Mouse (Mus musculus) lung, embryonic 14.5 days (tissue): Measurements from ENCODE around the gene Tesk2. TPM values are rescaled to one million over a fixed set of nuclear protein-coding genes. Genes with fewer than 3 reads are reported as not detected.

Experiments
- ATAC-seq: fragments of 200-750 bp; cut with Nextera tagmentation; 2 replicates; pipeline ENCODE4 v1.8.0; 2017; ENCODE audit warnings: mild to moderate bottlenecking, moderate TSS enrichment, moderate library complexity; ENCODE audit not compliant: insufficient read depth
- DNase-seq: peaks from one replicate; pipeline ENCODE4 v3.0.0-alpha.2; 2015
- H3K27ac ChIP-seq: fragments of 300-500 bp; sonication (generic); 2 replicates; pipeline ENCODE4 v1.5.1; 2014; ENCODE audit warnings: low read depth, mild to moderate bottlenecking, moderate library complexity
- H3K27me3 ChIP-seq: fragments of 300-500 bp; sonication (generic); 2 replicates; pipeline ENCODE4 v1.6.1; 2014; ENCODE audit warnings: low read length, control low read depth; ENCODE audit not compliant: insufficient read depth
- H3K36me3 ChIP-seq: fragments of 300-500 bp; sonication (generic); 2 replicates; pipeline ENCODE4 v1.6.1; 2014; ENCODE audit warnings: control low read depth; ENCODE audit not compliant: insufficient read depth
- H3K4me1 ChIP-seq: fragments of 300-500 bp; sonication (generic); 2 replicates; pipeline ENCODE4 v1.6.1; 2014; ENCODE audit warnings: antibody characterized with exemption, control low read depth; ENCODE audit not compliant: insufficient read depth
- H3K4me2 ChIP-seq: fragments of 300-500 bp; sonication (generic); 2 replicates; pipeline ENCODE4 v1.6.1; 2014; ENCODE audit warnings: mild to moderate bottlenecking
- H3K4me3 ChIP-seq: fragments of 300-500 bp; sonication (generic); 2 replicates; pipeline ENCODE4 v1.5.1; 2014; ENCODE audit warnings: low read depth, low read length
- H3K9ac ChIP-seq: fragments of 300-500 bp; sonication (generic); 2 replicates; pipeline ENCODE4 v1.6.1; 2014
- H3K9me3 ChIP-seq: fragments of 300-500 bp; sonication (generic); 2 replicates; pipeline ENCODE4 v1.6.1; 2016; ENCODE audit warnings: low read depth, low read length, control low read depth
- CTCF ChIP-seq: IDR thresholded peaks from 2 replicates; pipeline ENCODE4 v1.5.1; 2016; ENCODE audit warnings: antibody characterized with exemption, low read depth
- WGBS: fragments of 180-500 bp; shearing (Covaris S2); extraction: QIAGEN DNeasy Blood & Tissue Kit; methylation state at CpG from one replicate; pipeline ENCODE4 v1.1.7; 2014; 5-methylcytosine and 5-hydroxymethylcytosine counted together
- polyA plus RNA-seq: library from polyadenylated mRNA; unstranded; fragments of >200 nt; fragmentation: Nextera tagmentation; extraction: Ambion mirVana; gene quantifications from 2 replicates; pipeline ENCODE4 v1.2.1, GENCODE M21; 2014

Tesk2 gene
- polyA plus RNA-seq, 1 experiment from 2014 or later: 6.6 TPM

DNA sequence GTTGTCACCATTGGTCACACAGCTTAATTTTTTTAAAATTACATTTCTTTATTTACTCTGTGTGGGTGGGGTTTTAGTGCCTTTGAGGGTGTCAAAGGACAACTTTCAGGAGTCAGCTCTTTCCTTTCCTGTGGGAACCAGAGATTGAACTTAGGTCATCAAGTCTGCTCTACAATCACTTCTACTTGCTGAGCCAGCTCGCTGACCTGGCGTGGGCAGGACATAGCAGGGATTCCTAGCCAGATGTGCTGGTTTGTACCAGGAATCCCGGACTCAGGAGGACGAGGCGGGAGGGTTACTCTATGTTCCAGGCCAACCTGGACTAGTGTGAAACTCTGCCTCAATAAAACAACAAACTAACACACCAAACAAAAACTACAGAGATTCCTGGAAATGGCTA lies 11.6 kb downstream of the Tesk2 start:
- DNase-seq (no peak), ATAC-seq (no peak)
- no peaks in the 10 kb centered on the region for H3K4me1 ChIP-seq
- H3K36me3 ChIP-seq: no peaks in the 10 kb centered on the region
- no peak overlapping the region for H3K27ac ChIP-seq
- no peak for TF ChIP-seq CTCF
- 76% methylated on average over 5 of the region's 5 CpGs for WGBS
- H3K27me3 ChIP-seq: no peaks in the 10 kb centered on the region
- H3K9me3 ChIP-seq: no peaks in the 10 kb centered on the region
- no peak overlapping the region for H3K4me2 ChIP-seq
- H3K9ac ChIP-seq: no peak overlapping the region
- no peak overlapping the region for H3K4me3 ChIP-seq

DNA sequence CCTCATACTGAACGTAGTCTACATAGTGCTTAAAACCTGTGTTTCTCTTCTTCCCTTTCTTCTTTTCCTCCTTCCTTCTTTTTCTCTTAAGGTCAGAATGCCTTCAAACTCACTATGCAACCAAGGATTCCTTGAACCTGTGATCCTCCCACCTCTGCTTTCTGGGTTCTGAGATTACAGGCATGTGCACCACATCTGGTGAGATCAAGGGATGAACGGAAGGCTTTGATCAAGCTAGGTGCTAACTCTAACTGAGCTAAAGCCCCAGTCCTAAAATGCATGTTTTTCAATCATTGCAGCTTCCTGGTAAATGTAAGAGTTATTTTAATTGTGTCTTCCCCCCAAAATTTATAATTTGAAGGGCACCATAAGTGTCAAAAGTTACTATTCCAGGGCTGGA lies 14.2 kb downstream of the Tesk2 start:
- Histone ChIP-seq H3K4me3 (no peak overlapping the region), H3K27me3 (no peaks in the 10 kb centered on the region), H3K4me2 (no peak overlapping the region), H3K36me3 (no peaks in the 10 kb centered on the region), H3K9ac (no peak overlapping the region), H3K27ac (no peak overlapping the region), H3K4me1 (no peaks in the 10 kb centered on the region), H3K9me3 (no peaks in the 10 kb centered on the region)
- ATAC-seq: no peak
- whole genome bisulfite sequencing: 56% methylated on average over 2 of the region's 2 CpGs
- no peak for DNase-seq
- TF ChIP-seq CTCF: no peak

DNA sequence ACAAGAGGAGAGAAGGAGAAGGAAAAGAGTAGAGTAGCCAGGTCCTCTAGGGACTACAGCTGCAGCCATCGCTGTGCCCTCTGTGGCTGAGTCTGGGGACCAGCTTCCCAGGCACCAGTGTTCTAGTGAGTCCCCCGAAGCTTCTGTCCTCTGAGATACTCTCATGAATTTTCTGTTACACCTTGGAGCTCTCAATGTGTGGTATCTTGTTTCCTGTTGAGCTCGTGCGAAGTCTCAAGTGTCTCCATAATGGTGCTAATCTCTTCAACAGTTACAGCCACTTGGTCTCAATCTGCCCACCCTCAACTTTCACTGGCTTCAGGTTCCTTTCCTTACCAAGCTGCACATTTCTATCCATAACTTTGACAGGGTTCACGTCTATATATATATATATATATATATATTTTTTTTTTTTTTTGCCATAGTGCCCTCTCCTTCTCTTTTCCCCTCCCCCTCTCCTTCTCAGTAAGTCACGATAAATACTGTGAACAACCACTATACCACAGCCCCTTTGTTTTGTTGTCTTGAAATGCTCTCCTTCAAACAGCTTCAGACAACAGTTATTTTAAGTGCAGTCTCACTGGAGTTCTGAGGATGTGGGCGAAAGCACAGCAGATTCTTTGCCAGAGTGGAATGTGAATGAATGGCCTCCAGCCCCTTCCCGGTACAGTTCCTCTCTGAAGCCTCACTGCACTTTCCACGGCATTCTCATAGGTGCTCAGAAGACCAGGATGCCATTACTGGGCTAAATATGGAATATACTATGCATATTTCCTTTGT lies 18.4 kb downstream of the Tesk2 start:
- H3K4me2 ChIP-seq: no peak overlapping the region
- no peak overlapping the region for H3K27ac ChIP-seq
- DNase-seq: no peak
- H3K27me3 ChIP-seq: no peaks in the 10 kb centered on the region
- no peak overlapping the region for H3K4me3 ChIP-seq
- ATAC-seq: no peak
- WGBS: 74% methylated on average over 9 of the region's 9 CpGs
- H3K4me1 ChIP-seq: no peaks in the 10 kb centered on the region
- H3K36me3 ChIP-seq: no peaks in the 10 kb centered on the region
- H3K9me3 ChIP-seq: no peaks in the 10 kb centered on the region
- TF ChIP-seq CTCF: no peak
- H3K9ac ChIP-seq: no peak overlapping the region

DNA sequence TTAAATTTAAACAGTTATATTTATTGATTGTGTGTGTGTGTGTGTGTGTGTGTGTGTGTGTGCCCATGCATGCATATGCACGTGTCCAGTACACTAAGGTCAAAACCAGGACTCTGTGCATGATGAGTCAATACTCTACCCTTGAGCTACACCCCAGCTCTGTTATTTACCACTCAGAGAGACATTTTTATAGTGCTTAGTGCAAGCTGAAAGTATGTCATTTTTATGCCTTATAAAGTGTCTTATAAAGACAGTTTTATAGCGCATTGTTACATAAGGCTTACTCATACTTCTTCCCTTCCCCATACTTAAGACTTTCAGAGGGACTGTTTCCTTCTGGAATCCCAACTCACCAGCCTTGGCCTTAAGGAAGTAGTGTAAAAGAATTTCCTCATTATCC lies 29.0 kb downstream of the Tesk2 start:
- Histone ChIP-seq H3K27ac (no peak overlapping the region), H3K36me3 (no peaks in the 10 kb centered on the region), H3K4me3 (no peak overlapping the region), H3K4me2 (no peak overlapping the region), H3K4me1 (no peaks in the 10 kb centered on the region), H3K27me3 (no peaks in the 10 kb centered on the region), H3K9ac (no peak overlapping the region), H3K9me3 (no peaks in the 10 kb centered on the region)
- ATAC-seq: no peak
- 90% methylated on average over 2 of the region's 2 CpGs for WGBS
- TF ChIP-seq CTCF: no peak
- DNase-seq: no peak

DNA sequence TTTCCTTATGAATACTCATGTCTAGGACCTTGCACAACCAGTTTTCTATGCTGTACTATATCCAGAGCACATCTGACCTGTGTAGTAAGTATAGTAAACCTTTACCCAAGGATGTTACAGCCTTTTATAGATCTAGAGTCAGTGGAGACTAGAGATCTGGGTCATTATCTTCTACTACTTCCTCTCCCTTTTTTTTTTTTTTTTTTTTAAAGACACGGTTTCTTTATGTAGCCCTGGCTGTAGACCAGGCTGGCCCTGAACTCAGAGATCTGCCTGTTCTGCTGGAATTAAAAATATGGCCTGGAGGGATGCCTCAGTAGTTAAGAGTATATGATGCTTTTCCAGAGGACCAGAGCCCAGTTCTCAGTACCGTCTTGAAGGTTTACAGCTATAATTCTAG lies 41.2 kb downstream of the Tesk2 start:
- WGBS: 71% methylated on average over 2 of the region's 2 CpGs

DNA sequence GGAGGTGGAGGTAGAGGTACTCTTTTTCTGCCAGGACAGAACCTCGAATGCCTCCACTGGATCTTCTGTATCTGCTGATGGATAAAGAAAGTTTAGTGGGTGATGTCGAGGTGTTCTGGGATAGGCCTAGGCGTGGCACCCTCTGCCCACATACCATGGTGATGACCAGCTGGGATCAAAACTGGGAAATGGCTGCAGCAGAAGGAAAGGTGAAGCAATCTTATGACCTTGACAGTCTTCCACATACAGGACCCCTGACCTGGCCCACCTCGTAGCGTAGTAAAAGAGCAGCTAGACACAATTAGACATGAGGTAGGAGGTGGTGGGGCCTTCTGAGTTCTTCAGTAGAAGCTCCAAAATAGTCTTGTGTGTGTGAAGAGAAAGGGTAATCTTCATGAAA lies 43.3 kb downstream of the Tesk2 start:
- Histone ChIP-seq H3K4me2 (no peak overlapping the region), H3K27ac (no peak overlapping the region), H3K9me3 (no peaks in the 10 kb centered on the region), H3K4me3 (no peak overlapping the region), H3K36me3 (no peaks in the 10 kb centered on the region), H3K27me3 (no peaks in the 10 kb centered on the region), H3K9ac (no peak overlapping the region), H3K4me1 (no peaks in the 10 kb centered on the region)
- no peak for TF ChIP-seq CTCF
- WGBS: 89% methylated on average over 5 of the region's 5 CpGs
- DNase-seq (no peak), ATAC-seq (no peak)

More for the DNA sequence above, 41.2 kb downstream of the Tesk2 start:
- ATAC-seq (no peak), DNase-seq (no peak)
- H3K27me3 ChIP-seq: no peaks in the 10 kb centered on the region
- H3K4me3 ChIP-seq: no peak overlapping the region
- H3K36me3 ChIP-seq: no peaks in the 10 kb centered on the region
- H3K4me2 ChIP-seq: no peak overlapping the region
- H3K4me1 ChIP-seq: no peaks in the 10 kb centered on the region
- no peak overlapping the region for H3K27ac ChIP-seq
- H3K9ac ChIP-seq: no peak overlapping the region
- H3K9me3 ChIP-seq: no peaks in the 10 kb centered on the region
- no peak for TF ChIP-seq CTCF

DNA sequence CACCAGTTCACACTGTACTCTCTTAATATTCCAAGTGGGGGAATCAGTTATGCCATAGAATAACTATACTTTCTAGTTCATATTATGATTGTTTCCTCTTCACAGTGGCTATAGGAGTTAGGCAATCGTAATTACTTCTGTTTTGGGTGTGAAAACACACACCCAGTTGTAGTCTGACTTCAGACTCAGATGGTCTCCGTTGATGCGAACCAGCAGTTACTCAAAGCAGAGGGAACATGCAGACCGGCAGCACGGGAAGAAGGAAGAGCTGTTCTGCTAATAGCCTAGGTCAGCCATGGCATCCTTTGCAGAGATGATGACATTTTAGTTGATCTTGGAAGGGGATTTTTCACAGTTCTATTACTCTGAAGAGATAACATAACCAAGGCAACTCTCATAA lies 47.8 kb downstream of the Tesk2 start:
- 75% methylated on average over 5 of the region's 5 CpGs for WGBS
- Histone ChIP-seq H3K36me3 (no peaks in the 10 kb centered on the region), H3K4me1 (no peaks in the 10 kb centered on the region), H3K4me3 (no peak overlapping the region), H3K4me2 (no peak overlapping the region), H3K9me3 (no peaks in the 10 kb centered on the region), H3K27me3 (no peaks in the 10 kb centered on the region), H3K9ac (no peak overlapping the region), H3K27ac (no peak overlapping the region)
- no peak for ATAC-seq
- no peak for TF ChIP-seq CTCF
- DNase-seq: no peak

DNA sequence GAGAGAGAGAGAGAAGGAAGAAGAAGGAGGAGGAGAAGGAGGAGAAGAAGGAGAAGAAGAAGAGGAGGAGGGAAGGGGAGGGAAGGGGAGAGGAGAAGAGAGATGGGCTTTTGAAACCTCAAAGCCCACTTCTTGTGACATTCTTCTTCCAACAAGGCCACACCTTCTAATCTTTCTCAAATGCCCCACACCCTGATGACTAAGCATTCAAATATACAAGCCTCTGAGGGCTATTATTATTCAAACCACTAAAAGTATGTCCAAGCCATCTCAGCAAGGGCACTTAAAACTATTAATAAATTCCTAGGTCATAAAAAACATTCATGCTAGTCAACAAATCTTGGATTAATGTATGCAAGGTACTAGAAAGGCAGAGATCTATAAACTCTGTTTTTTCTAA lies 48.3 kb downstream of the Tesk2 start:
- H3K9ac ChIP-seq: no peak overlapping the region
- no peak for TF ChIP-seq CTCF
- no peaks in the 10 kb centered on the region for H3K4me1 ChIP-seq
- DNase-seq (no peak), ATAC-seq (no peak)
- H3K27ac ChIP-seq: no peak overlapping the region
- no peaks in the 10 kb centered on the region for H3K9me3 ChIP-seq
- H3K27me3 ChIP-seq: no peaks in the 10 kb centered on the region
- H3K36me3 ChIP-seq: no peaks in the 10 kb centered on the region
- H3K4me2 ChIP-seq: no peak overlapping the region
- no peak overlapping the region for H3K4me3 ChIP-seq
